11 mouse cellular contexts compared by ENCODE assay signal in the genomic region with DNA sequence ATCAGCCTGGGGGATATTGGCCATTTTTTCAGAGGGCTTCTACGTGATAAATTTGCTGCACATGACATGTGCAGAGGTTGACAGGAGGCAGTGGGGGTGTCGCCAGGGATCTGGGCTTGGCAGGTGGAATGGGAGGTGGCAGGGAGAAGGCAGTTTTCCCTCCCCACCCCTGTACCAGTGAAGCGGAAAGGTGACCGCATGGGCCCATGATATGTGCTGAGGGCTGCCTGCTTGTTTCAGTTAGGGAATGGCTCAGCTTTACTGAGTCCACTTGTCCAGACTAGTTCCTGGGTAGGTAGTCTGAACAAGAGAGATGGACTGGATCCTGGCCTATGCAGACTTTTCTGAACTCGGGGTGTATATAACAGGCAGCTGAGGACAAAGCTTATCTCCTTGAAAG. TPM values are rescaled to one million over a fixed set of nuclear protein-coding genes. Genes with fewer than 3 reads are reported as not detected.
DNase-seq lines count a peak whose midpoint lies in the region; ATAC-seq and TF ChIP-seq lines count a peak whose summit lies in the region.
"Had no signal": no experiment of that assay in that cellular context is flagged by ENCODE, and none has a peak within 500 bp of the region (broad histone marks: within the 10 kb centered on the region; RNA-seq: fewer than 3 reads in every experiment).

No protein-coding gene starts in this region.

- no peak for ATAC-seq in midbrain, embryonic 14.5 days (ENCODE audit: low FRiP score, low TSS enrichment)
- ATAC-seq in megakaryocyte, adult 5-6 weeks (ENCODE audit: poor library complexity, severe bottlenecking), result no peak

- DNase-seq in cerebellum, adult 9-11 months, result peak; percentile 54
- DNase-seq in cerebellum, postnatal 10 days, result no peak
- no peak for DNase-seq in midbrain, embryonic 10.5 days (ENCODE audit: low spot score)
- no peak for DNase-seq in midbrain, embryonic 14.5 days
- peak; percentile 69 for DNase-seq in kidney, adult 9 months
- DNase-seq in adrenal gland, adult 18-20 months (ENCODE audit: low spot score in 2 of 2), result no peak
- DNase-seq: B cell, adult 2 months had no signal

- H3K4me2 ChIP-seq in midbrain, embryonic 14.5 days (ENCODE audit: low read length), result no peak overlapping the region
- H3K4me2 ChIP-seq: forebrain, embryonic 12.5 days; lung, embryonic 14.5 days had no signal

- peaks cover 37% of the 10 kb centered on the region for H3K4me1 ChIP-seq in midbrain, embryonic 10.5 days
- H3K4me1 ChIP-seq in midbrain, embryonic 14.5 days (ENCODE audit: control insufficient read depth, insufficient read depth, low read length), result peaks cover 8% of the 10 kb centered on the region; the same call in 1 of the 2 replicates
- H3K4me1 ChIP-seq in small intestine, adult 2 months (ENCODE audit: control insufficient read depth, insufficient read depth, insufficient read length, low read length), result 0 out of 2 replicates have a peak, but pooled peaks cover 7% of the 10 kb centered on the region

- H3K27ac ChIP-seq in midbrain, embryonic 10.5 days (replicated peaks), result 0 out of 2 replicates have a peak overlapping the region, but pooled peaks have one; percentile 24
- H3K27ac ChIP-seq in midbrain, embryonic 14.5 days (replicated peaks; ENCODE audit: low read depth, low read length), result no peak overlapping the region
- peak overlapping the region; percentile 72 for H3K27ac ChIP-seq in small intestine, adult 2 months (ENCODE audit: insufficient read depth, low read depth, low read length)
- H3K27ac ChIP-seq: forebrain, embryonic 12.5 days had no signal

- H3K9ac ChIP-seq in midbrain, embryonic 14.5 days (replicated peaks; ENCODE audit: low read length), result no peak overlapping the region

- no peak overlapping the region for H3K4me3 ChIP-seq in midbrain, embryonic 10.5 days
- no peak overlapping the region for H3K4me3 ChIP-seq in midbrain, embryonic 14.5 days (replicated peaks; ENCODE audit: low read depth, low read length)
- no peak overlapping the region for H3K4me3 ChIP-seq in small intestine, adult 2 months (ENCODE audit: low read depth, low read length)
- H3K4me3 ChIP-seq: forebrain, embryonic 12.5 days had no signal

- no peak for TF ChIP-seq POLR2A in small intestine, adult 2 months (IDR thresholded peaks at IDR 0.05; ENCODE audit: low read depth, low read length)

- TF ChIP-seq CTCF in small intestine, adult 2 months (IDR thresholded peaks at IDR 0.05; ENCODE audit: extremely low read depth, insufficient read length, insufficient replicate concordance, low read depth, low read length), result no peak

- no peaks in the 10 kb centered on the region for H3K27me3 ChIP-seq in midbrain, embryonic 10.5 days (ENCODE audit: low read depth, poor library complexity, severe bottlenecking)
- no peaks in the 10 kb centered on the region for H3K27me3 ChIP-seq in midbrain, embryonic 14.5 days (ENCODE audit: control insufficient read depth, insufficient read depth, low read length)
- H3K27me3 ChIP-seq in small intestine, adult 2 months (ENCODE audit: control insufficient read depth, insufficient read depth, low read length), result no peaks in the 10 kb centered on the region
- H3K27me3 ChIP-seq: forebrain, embryonic 12.5 days had no signal

- 91% methylated on average over 5 of the region's 5 CpGs for WGBS in midbrain, embryonic 10.5 days
- WGBS in midbrain, embryonic 14.5 days, result 84% methylated on average over 5 of the region's 5 CpGs
- WGBS in small intestine, adult 2 months, result 92% methylated on average over 5 of the region's 5 CpGs

- H3K9me3 ChIP-seq in midbrain, embryonic 10.5 days (replicated peaks), result no peaks in the 10 kb centered on the region
- H3K9me3 ChIP-seq in midbrain, embryonic 14.5 days (ENCODE audit: control insufficient read depth, low read length), result no peaks in the 10 kb centered on the region
- H3K9me3 ChIP-seq: forebrain, embryonic 12.5 days had no signal

- no peaks in the 10 kb centered on the region for H3K36me3 ChIP-seq in midbrain, embryonic 10.5 days
- H3K36me3 ChIP-seq in midbrain, embryonic 14.5 days (ENCODE audit: control insufficient read depth, insufficient read depth, low read length), result peaks cover 23% of the 10 kb centered on the region
- peaks cover 54% of the 10 kb centered on the region for H3K36me3 ChIP-seq in small intestine, adult 2 months (ENCODE audit: control insufficient read depth, insufficient read depth, low read length)
- H3K36me3 ChIP-seq: forebrain, embryonic 12.5 days had no signal

RNA-seq across cellular contexts. Expression of a gene that starts 19.8 kb away (rescaled TPM):
- 6.5 and 8.2 TPM in 2 replicates for polyA plus RNA-seq in midbrain, embryonic 10.5 days (2016; fragmentation: Nextera tagmentation; extraction: Ambion mirVana)
- 15.7 and 18.3 TPM in 2 replicates for polyA plus RNA-seq in midbrain, embryonic 14.5 days (2014; fragmentation: Nextera tagmentation; extraction: Ambion mirVana)
- 165 and 508 TPM in 2 replicates for polyA plus RNA-seq in small intestine, adult 2 months (2012; rRNA removed)
- total RNA-seq in megakaryocyte, adult 5-6 weeks (2015), result 30.6 and 32.3 TPM in 2 replicates
- total RNA-seq in megakaryocyte, adult 5-6 weeks (2017), result 32.2 and 33.5 TPM in 2 replicates
- 10 to 100 TPM; 22.8 to 29.1 TPM for total RNA-seq in adrenal gland, adult 18-20 months (2021)

RNA-seq across cellular contexts. Expression of a gene that starts 36.6 kb away (rescaled TPM):
- 63.4 and 65.5 TPM in 2 replicates for polyA plus RNA-seq in midbrain, embryonic 10.5 days (2016; fragmentation: Nextera tagmentation; extraction: Ambion mirVana)
- polyA plus RNA-seq in midbrain, embryonic 14.5 days (2014; fragmentation: Nextera tagmentation; extraction: Ambion mirVana), result 115 and 120 TPM in 2 replicates
- 88.0 and 185 TPM in 2 replicates for polyA plus RNA-seq in small intestine, adult 2 months (2012; rRNA removed)
- 387 and 430 TPM in 2 replicates for total RNA-seq in megakaryocyte, adult 5-6 weeks (2015)
- total RNA-seq in megakaryocyte, adult 5-6 weeks (2017), result 178 and 226 TPM in 2 replicates
- 100 to 1,000 TPM; 152 to 175 TPM for total RNA-seq in adrenal gland, adult 18-20 months (2021)

RNA-seq across cellular contexts. Expression of a gene that starts 38.0 kb away (rescaled TPM):
- polyA plus RNA-seq in midbrain, embryonic 10.5 days (2016; fragmentation: Nextera tagmentation; extraction: Ambion mirVana), result 4.7 and 4.8 TPM in 2 replicates
- 2.0 and 3.6 TPM in 2 replicates for polyA plus RNA-seq in midbrain, embryonic 14.5 days (2014; fragmentation: Nextera tagmentation; extraction: Ambion mirVana)
- polyA plus RNA-seq in small intestine, adult 2 months (2012; rRNA removed), result 9.4 and 12.3 TPM in 2 replicates
- total RNA-seq in megakaryocyte, adult 5-6 weeks (2015), result 0.41 and 1.1 TPM in 2 replicates
- 0.66 and 0.85 TPM in 2 replicates for total RNA-seq in megakaryocyte, adult 5-6 weeks (2017)
- 1 to 10 TPM; 7.5 TPM for total RNA-seq in adrenal gland, adult 18-20 months (2021)

RNA-seq across cellular contexts. Expression of a gene that starts 41.4 kb away (rescaled TPM):
- polyA plus RNA-seq in midbrain, embryonic 10.5 days (2016; fragmentation: Nextera tagmentation; extraction: Ambion mirVana), result 0.35 and 0.44 TPM in 2 replicates
- polyA plus RNA-seq in midbrain, embryonic 14.5 days (2014; fragmentation: Nextera tagmentation; extraction: Ambion mirVana), result 1.0 and 1.6 TPM in 2 replicates
- polyA plus RNA-seq in small intestine, adult 2 months (2012; rRNA removed), result 8.0 and 15.0 TPM in 2 replicates
- 0.98 and 1.2 TPM in 2 replicates for total RNA-seq in megakaryocyte, adult 5-6 weeks (2015)
- 0.55 and 1.8 TPM in 2 replicates for total RNA-seq in megakaryocyte, adult 5-6 weeks (2017)
- 10 to 100 TPM; 11.5 to 20.8 TPM for total RNA-seq in adrenal gland, adult 18-20 months (2021)

Comparison
In these comparisons a context has a peak if more than half of its experiments do, and no peak if none do; other contexts are left out.
1. DNase-seq: peak in cerebellum, adult 9-11 months (single experiment) and kidney, adult 9 months (single experiment); none in cerebellum, postnatal 10 days (0 of 2), midbrain, embryonic 10.5 days (single experiment), midbrain, embryonic 14.5 days (single experiment) and adrenal gland, adult 18-20 months (0 of 2).